Mouse (Mus musculus) adipocyte (in vitro differentiated cells): ENCODE results near the gene Gm9733.
A peak's percentile ranks its signal among the peaks of the same experiment; 100 is the strongest.
"Not testable (repeated sequence)": the region's sequence is repeated elsewhere in the genome, so short reads cannot be mapped to it uniquely, and the experiment has no call there.

Experiments
- DNase-seq: peaks from one replicate; pipeline ENCODE4 v3.0.0-alpha.2; 2016; ENCODE audit warnings: low spot score

Gene Gm9733

DNA sequence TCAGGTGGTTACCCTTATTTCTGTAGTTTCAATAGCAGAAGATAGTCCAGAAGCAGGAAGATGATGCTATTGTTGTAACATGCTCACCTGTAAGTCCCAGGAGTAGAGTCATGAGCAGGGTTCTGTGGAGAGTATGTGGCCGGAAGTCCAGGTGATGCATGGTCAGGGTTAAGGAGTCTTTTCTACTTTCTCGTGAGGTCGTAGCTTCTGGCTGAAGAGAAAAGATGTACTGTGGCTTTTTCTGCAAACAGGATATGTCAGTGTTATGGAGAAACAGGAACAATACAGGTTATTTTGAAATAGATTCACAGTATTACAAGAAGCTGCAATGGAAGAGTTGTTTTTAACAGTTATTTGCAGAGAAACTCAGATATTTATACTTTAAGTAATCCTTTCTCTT lies at the start of gene Gm9733:
Gene Gm9733, minus strand, starts transcription at position 240 of the 400 bp plus-strand sequence.
- DNase-seq, result no peak

DNA sequence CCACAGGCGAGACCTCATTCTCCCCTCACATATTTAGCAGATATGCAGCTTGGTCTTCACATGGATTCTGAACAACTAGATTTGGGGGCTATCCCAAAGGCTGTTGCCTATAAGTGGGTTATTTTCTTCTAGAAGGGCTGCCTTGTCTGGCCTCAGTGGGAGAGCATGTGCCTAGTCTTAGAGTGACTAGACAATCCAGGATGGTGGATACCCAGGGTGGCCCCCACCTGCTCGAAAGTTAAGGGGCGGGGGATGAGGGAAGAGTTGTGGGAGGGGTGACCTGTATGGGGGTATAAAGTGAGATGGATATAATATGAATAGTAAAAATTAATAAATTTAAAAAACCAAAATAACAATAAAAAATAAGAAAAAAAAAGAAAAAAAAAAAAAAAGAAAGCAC lies 23.6 kb upstream of the Gm9733 start:
- not testable (repeated sequence) for DNase-seq

DNA sequence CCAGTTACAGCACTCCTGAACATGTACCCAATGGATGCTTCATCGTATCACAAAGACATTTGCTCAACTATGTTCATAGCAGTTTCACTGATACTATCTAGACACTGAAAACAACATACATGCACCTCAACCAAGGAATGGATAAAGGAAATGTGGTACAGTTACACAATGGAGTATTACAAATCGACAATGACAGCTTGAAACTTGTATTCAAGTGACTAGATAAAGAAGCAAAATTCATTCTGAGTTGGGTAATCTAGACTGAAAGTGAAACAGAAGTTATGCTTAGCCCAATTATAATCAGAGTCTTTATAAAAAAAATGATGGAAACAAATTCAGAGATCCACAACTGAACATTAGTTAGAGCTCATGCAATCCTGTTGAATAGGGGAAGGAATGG lies 18.2 kb upstream of the Gm9733 start:
- DNase-seq, result not testable (repeated sequence)

DNA sequence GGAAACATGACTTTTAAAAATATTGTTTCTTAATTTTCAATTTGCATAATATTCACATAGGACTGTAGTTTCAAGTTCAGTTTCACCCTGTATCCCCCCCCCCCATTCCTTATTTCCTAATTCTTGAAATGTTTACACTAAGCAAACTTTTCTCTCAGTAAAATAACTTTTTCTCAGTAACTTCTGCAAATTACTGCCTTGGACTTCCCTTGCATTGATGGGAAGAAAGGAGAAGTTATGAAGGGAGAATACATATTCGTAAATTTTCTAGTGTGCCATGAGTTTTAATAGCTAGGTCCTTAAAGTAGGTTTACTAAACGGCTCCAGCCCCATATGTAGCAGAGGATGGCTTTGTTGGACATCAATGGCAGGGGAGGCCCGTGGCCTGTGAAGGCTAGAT lies 13.5 kb upstream of the Gm9733 start:
- DNase-seq, result not testable (repeated sequence)

DNA sequence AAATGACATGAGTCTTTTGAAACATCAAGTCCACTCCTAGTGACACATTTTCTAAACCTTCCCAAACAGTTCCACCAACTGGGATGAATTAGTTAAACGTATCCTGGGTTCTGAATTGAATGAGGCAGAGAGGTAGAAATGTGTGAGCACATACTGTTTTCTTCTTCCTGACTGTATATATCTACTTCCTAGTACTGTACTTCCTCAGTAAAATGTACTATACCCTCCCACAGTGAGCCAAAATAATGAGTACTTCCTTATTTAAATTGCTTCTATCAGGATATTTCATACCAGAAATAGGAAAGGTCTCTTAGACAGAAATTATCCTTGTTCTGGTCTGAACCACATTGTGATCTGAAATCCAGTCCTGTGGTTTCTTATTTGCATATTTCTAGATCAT lies 8.2 kb upstream of the Gm9733 start:
- DNase-seq, result no peak

DNA sequence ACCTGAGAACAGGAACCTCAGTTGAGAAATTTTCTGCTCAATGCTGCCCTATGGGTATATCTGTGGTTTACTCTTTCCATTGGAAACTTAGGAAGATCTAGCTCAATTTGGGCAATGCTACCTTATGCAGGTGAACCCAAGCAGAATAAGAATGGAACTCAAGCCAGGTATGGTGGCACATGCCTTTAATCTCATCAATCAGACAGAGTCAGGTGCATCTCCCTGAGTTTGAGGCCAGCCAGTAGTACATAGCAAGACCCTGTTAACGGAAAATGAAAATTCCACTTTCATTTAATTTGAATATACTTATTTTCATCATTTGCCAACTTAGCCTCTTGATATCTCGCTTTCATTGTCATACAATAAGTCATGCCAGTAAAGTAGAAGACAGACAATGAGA lies 2.1 kb upstream of the Gm9733 start:
- no peak for DNase-seq

DNA sequence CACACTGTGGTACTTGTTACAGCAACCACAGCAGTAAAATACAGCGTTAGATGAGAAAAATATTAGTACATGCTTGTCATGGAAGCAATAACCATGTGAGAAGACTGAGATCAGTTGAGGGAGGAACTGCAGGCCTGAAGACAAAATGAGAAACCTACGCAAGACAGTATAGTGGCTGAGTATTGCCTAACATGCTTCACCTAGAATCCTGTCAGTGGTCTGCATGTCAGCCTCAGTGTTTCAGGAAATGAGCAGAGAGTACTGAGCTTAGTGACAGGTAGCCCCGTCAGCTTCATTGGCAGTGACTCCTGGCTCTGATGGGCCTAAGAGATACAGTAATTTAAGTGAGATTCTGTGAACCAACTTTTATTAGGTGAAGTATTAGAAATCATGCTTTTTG lies 557 bp downstream of the Gm9733 start:
- no peak for DNase-seq

DNA sequence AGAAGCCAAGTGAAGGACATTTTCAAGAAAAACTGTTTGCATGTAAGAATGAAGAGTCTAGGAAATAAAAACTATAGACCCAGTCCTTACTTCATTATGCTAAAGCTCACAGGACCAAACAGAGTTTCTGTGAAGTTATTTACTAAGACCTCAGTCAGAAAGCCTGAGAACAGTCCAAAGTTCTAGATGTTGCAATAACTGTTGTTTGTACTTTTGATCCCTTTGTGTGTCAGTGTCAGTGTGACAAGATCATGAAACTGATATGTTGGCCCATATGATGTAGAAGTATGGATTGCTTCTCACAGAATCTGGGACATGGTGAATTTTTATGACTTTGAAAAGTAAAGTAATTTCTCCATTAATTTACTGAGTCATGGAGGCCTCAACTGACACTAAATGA lies 2.6 kb downstream of the Gm9733 start:
- no peak for DNase-seq

DNA sequence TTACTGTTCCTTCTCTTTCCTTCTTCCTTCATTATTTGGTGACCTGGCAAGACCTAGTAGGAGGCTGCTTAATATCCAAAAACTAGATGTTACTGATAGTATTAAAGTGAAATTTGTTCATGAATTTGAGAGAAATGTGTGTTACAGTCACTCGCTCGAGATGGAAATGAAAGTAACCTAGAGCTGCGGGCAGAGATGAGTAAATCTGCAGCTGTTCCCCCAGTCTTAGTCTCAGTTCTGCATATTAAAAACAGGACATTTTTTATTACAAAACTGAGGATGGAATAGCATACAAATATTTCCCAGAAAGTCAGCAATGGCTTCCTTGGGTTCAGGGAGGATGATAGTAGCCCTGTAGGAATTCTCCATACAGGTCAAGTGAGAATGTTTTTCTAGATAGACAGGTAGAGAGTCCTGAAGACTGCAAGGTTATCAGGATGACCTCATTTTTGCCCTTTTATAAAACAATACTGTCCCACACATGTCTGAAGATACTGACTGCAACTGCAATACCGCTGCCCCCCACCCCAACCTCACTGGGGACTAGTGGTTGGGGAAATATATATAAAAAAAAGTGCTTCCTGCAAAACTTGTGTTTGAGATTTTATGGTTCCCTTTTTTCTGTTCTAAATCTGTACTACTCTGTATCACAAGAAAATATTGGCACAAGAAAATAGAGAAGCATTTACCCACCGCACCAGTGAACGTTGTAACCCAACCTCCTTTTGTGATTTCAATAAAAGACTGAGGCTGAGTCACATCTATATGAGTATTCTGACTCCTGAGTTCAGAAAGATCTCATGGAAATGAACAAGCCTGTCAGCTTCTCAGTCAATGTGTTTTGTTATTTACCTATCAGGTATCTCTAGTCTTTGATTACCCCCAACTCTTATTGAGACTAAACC lies 47.4 kb downstream of the Gm9733 start:
- DNase-seq, result no peak

DNA sequence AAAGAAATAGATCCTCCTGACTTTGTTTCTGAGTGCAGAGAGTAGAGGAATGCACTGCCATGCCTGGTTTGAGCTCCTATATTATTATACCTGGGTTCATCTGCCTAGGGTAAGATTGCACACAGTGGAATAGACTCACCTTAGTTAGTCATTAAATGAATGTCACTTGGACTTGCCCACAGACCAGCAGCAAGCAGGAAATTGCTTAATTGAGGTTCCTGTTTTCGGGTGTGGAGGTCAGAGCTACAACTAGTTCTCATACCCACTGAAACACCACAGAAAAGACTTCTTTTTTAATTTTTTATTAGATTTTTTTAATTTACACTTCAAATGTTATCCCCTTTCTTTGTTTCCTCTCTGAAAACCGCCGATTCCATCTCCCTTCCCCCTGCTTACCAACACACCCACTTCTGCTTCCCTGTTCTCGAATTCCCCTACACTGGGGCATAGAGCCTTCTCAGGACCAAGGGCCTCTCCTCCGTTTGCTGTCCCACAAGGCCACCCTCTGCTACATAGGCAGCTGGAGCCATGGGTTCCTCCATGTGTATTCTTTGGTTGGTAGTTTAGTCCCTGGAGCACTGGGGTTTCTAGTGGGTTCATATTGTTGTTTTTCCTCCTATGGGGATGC lies 56.1 kb downstream of the Gm9733 start:
- DNase-seq, result no peak

DNA sequence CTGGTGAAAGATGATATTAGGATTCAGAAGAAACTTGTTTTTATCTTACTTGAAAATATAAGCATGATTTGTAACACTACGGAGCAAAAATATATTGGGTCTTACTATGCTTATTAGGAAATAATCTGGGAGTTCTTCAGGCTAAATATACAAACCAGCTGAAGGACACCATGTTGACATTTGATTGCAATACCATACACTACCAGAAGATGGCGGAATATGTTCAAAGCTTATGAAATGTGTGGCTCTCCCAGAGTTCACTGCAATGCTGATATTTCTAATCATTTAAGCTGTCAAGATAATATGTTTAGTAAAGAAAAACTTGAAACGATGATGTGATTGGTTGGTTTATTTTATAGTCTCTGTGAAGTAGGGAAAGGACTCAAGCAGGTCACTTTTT lies 67.7 kb downstream of the Gm9733 start:
- peak; percentile 75 for DNase-seq

DNA sequence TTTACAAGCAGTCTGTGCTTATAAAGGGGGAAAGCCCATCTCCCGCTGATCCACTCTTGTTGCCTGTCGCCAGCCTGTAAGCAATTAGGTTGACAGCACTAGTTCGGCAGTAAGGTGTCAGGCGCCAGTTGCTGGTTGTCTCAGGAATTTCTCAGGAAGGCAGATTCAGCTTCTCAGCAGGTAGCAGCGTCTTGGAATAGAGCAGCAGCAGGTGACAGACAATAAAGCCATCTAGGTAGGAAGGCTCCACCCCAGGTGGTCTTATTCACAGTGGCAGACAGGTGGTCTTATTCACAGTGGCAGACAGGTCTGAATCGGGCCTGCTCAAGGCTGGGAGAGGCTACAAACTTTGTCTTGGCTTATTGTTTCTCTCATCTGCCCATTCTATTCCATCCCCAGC lies 76.4 kb downstream of the Gm9733 start:
- no peak for DNase-seq
